Mouse (Mus musculus) embryonic fibroblast, embryonic 13.5 days (primary cell): ENCODE measurements around the gene Jak1.
"Not testable (repeated sequence)": the region's sequence is repeated elsewhere in the genome, so short reads cannot be mapped to it uniquely, and the experiment has no call there.

Source experiments
- CTCF ChIP-seq: IDR thresholded peaks from 2 replicates; pipeline ENCODE4 v1.5.1; 2011; ENCODE audit warnings: mild to moderate bottlenecking, control low read depth, low read length, moderate library complexity, borderline replicate concordance; ENCODE audit not compliant: insufficient read depth
- POLR2A ChIP-seq: IDR thresholded peaks from 2 replicates; pipeline ENCODE4 v1.6.1; 2011; ENCODE audit warnings: low read depth, mild to moderate bottlenecking, control low read depth, low read length, moderate library complexity

DNA sequence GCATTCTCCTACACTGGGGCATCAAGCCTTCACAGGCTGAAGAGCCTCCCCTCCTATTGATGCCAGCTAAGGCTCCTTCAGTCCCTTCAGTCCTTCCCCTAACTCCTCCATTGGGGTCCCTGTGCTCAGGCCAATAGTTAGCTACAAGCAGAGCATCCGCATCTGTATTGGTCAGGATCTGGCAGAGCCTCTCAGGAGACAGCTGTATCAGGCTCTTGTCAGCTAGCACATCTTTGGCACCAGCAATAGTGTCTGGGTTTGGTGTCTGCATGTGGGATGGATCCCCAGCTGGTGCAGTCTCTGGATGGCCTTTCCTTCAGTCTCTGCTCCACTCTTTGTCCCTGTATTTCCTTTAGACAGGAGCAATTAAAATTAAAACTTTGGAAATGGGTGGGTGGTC is 3.4 kb upstream of the Jak1 start:
- TF ChIP-seq POLR2A, CTCF: not testable (repeated sequence)
